Mouse (Mus musculus) limb, embryonic 11.5 days (tissue): ENCODE data around the gene Igfbp7. TPM values are rescaled to one million over a fixed set of nuclear protein-coding genes. Genes with fewer than 3 reads are reported as not detected.

Experiments used
- ATAC-seq: fragments of 200-750 bp; cut with Nextera tagmentation; 2 replicates; pipeline ENCODE4 v1.8.0; 2017; ENCODE audit warnings: low read depth; ENCODE audit not compliant: insufficient number of reproducible peaks, low FRiP score, low TSS enrichment
- DNase-seq: peaks from one replicate; pipeline ENCODE4 v3.0.0-alpha.2; 2015; ENCODE audit warnings: low spot score
- H3K27ac ChIP-seq: fragments of 300-500 bp; sonication (generic); replicated peaks from 2 replicates; pipeline ENCODE4 v1.5.1; 2014; ENCODE audit warnings: low read depth, mild to moderate bottlenecking, low read length
- H3K27me3 ChIP-seq: fragments of 300-500 bp; sonication (generic); 2 replicates; pipeline ENCODE4 v1.6.1; 2014; ENCODE audit warnings: mild to moderate bottlenecking, low read length, mixed read lengths; ENCODE audit not compliant: control insufficient read depth, insufficient read depth
- H3K36me3 ChIP-seq: fragments of 300-500 bp; sonication (generic); 2 replicates; pipeline ENCODE4 v1.6.1; 2014; ENCODE audit warnings: mild to moderate bottlenecking, low read length, moderate library complexity, mixed read lengths; ENCODE audit not compliant: control insufficient read depth, insufficient read depth
- H3K4me1 ChIP-seq: fragments of 300-500 bp; sonication (generic); 2 replicates; pipeline ENCODE4 v1.6.1; 2014; ENCODE audit warnings: low read length, mixed read lengths; ENCODE audit not compliant: control insufficient read depth, insufficient read depth
- H3K4me2 ChIP-seq: fragments of 300-500 bp; sonication (generic); 2 replicates; pipeline ENCODE4 v1.6.1; 2014; ENCODE audit warnings: low read depth, mild to moderate bottlenecking, moderate library complexity; ENCODE audit not compliant: severe bottlenecking
- H3K4me3 ChIP-seq: fragments of 300-500 bp; sonication (generic); 2 replicates; pipeline ENCODE4 v1.5.1; 2014; ENCODE audit warnings: low read depth, low read length
- H3K9ac ChIP-seq: fragments of 300-500 bp; sonication (generic); 2 replicates; pipeline ENCODE4 v1.6.1; 2014; ENCODE audit warnings: mild to moderate bottlenecking, low read length
- H3K9me3 ChIP-seq: fragments of 300-500 bp; sonication (generic); 2 replicates; pipeline ENCODE4 v1.6.1; 2016; ENCODE audit warnings: low read length; ENCODE audit not compliant: control insufficient read depth
- WGBS: fragments of 180-500 bp; shearing (Covaris S2); extraction: QIAGEN DNeasy Blood & Tissue Kit; methylation state at CpG from one replicate; pipeline ENCODE4 v1.1.7; 2014; 5-methylcytosine and 5-hydroxymethylcytosine counted together
- polyA plus RNA-seq: library from polyadenylated mRNA; unstranded; fragments of >200 nt; fragmentation: Nextera tagmentation; extraction: Ambion mirVana; gene quantifications from 2 replicates; pipeline ENCODE4 v1.2.1, GENCODE M21; 2014

Igfbp7 gene
- polyA plus RNA-seq, 1 experiment from 2014 or later: 1.9 TPM

DNA sequence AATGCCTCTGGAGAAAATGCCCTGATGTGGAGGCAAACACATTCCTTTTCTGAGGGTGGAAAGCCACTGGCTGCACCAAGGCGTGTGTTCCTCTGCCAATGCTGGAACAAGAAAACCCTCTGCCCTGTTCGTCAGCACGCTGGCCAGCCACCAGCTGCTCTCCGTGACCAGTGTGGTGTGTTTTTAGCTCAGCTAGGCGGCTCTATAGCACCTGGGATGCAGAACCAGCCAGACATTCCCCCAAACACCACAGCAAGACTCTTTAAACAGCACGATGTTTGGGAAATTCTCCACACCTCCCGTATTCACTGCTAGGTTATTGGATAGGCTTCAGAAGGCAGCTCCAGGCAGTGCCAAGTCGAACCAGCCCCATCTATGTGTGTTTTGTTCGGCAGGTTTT is 25.7 kb upstream of the Igfbp7 start:
- DNase-seq (no peak), ATAC-seq (no peak)
- Histone ChIP-seq H3K4me2 (no peak overlapping the region), H3K9me3 (no peaks in the 10 kb centered on the region), H3K4me3 (no peak overlapping the region), H3K27me3 (no peaks in the 10 kb centered on the region), H3K9ac (no peak overlapping the region), H3K4me1 (no peaks in the 10 kb centered on the region), H3K36me3 (no peaks in the 10 kb centered on the region), H3K27ac (no peak overlapping the region)
- 75% methylated on average over 9 of the region's 9 CpGs for WGBS

DNA sequence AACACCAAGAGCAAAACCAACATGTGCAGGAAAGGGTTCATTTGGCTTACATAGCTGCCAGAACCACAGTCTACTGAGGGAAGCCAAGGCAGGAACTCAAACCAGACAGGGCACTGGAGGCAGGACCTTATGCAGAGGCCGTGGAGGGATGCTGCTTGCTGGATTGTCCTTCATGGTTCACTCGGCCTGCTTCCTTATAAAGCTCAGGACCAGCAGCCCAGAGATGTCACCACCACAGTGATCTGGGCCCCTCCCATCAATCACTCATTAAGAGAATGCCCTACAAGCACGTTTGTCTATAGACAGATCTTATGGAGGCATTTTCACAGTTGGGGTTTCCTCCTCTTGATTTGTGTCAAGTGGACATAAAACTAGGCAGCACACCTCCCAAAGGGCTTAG is 25.3 kb upstream of the Igfbp7 start:
- DNase-seq (no peak), ATAC-seq (no peak)
- no peak overlapping the region for H3K4me3 ChIP-seq
- no peaks in the 10 kb centered on the region for H3K4me1 ChIP-seq
- no peak overlapping the region for H3K4me2 ChIP-seq
- H3K27me3 ChIP-seq: no peaks in the 10 kb centered on the region
- H3K9ac ChIP-seq: no peak overlapping the region
- no peak overlapping the region for H3K27ac ChIP-seq
- H3K9me3 ChIP-seq: no peaks in the 10 kb centered on the region
- no peaks in the 10 kb centered on the region for H3K36me3 ChIP-seq
- 64% methylated on average over 3 of the region's 3 CpGs for WGBS

DNA sequence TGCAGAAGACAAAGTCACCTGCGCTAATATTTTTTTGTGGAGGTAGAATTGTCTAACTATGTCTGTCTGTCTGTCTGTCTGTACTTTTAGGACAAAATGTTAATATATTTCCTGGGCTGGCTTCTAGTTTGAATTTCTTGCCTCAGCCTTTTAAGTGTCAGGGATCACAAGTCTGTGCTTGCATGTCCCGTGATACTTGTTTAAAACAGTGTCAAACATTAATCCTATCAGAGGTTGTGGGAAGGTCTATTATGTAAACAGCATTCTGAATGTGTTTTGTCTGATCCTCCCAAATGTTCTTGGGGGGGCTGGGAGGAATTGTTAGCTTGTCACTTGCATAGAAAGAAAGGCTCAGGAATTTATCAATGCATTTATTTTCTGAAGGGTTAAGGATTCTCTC is 24.6 kb upstream of the Igfbp7 start:
- Histone ChIP-seq H3K27me3 (no peaks in the 10 kb centered on the region), H3K27ac (no peak overlapping the region), H3K4me3 (no peak overlapping the region), H3K4me2 (no peak overlapping the region), H3K9me3 (no peaks in the 10 kb centered on the region), H3K4me1 (no peaks in the 10 kb centered on the region), H3K36me3 (no peaks in the 10 kb centered on the region), H3K9ac (no peak overlapping the region)
- ATAC-seq (no peak), DNase-seq (no peak)
- WGBS: 83% methylated on average over 2 of the region's 2 CpGs

DNA sequence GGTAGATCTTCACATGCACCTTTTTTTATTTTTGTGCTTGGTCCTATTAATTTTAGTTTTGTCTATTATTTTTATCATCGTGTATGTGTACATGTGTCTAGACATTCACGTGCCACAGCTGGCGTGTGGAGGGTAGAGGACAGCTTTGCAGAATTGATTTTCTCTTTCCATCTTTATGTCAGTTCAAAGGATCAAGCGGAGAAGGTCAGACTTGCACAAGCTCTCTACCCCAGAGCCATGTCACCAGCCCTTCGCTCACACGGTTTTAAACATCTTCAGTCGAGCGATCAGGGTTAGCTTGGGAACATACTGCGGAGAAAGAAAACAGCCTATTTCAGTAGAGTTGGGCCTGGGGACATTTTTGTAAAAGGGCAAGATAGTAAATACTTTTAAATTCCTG is 23.2 kb upstream of the Igfbp7 start:
- no peak overlapping the region for H3K9ac ChIP-seq
- H3K27me3 ChIP-seq: no peaks in the 10 kb centered on the region
- H3K4me1 ChIP-seq: no peaks in the 10 kb centered on the region
- no peak overlapping the region for H3K27ac ChIP-seq
- DNase-seq (no peak), ATAC-seq (no peak)
- no peaks in the 10 kb centered on the region for H3K9me3 ChIP-seq
- WGBS: 84% methylated on average over 9 of the region's 9 CpGs
- H3K4me3 ChIP-seq: no peak overlapping the region
- H3K4me2 ChIP-seq: no peak overlapping the region
- H3K36me3 ChIP-seq: no peaks in the 10 kb centered on the region

DNA sequence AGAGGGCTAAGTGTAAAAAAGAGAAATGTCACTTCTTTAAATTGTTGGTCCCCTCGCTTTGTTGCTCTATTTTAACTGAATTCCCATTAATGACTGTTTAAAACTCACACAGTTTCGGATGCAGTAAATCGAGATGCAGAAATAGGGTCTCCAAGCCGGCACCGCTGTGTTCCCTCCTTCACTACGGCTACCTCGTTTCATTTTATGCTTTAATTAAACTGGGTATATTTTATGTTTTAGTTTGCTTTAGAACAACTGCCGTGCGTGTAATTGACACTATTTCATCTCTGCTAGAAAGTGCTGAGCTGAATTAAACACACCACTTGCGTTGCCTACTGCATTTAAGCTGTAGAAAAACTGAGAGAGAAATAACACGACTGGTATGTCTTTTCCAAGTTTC is 22.6 kb upstream of the Igfbp7 start:
- ATAC-seq (no peak), DNase-seq (no peak)
- Histone ChIP-seq H3K4me2 (no peak overlapping the region), H3K9ac (no peak overlapping the region), H3K27ac (no peak overlapping the region), H3K4me3 (no peak overlapping the region), H3K4me1 (no peaks in the 10 kb centered on the region), H3K36me3 (no peaks in the 10 kb centered on the region), H3K9me3 (no peaks in the 10 kb centered on the region), H3K27me3 (no peaks in the 10 kb centered on the region)
- WGBS: 51% methylated on average over 11 of the region's 11 CpGs

DNA sequence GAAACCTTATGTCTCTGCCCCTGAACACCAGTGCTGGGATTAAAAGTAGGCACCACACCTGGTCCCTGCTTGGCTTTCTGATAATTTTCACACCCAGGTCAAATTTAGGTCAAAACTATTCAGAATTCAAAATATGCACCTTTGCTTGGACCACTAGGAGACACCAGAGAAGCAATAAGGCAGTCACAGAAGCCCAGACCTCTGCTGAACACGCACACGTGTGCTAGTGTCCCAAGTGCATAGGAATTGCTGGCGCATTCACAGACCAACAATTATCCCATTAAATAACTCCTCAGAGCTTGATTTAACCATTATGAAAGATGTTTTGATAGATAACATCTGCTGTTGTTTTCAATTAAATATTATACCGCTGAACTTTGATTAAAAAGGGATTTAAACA is 22.2 kb upstream of the Igfbp7 start:
- no peak for ATAC-seq
- 86% methylated on average over 4 of the region's 4 CpGs for WGBS

DNA sequence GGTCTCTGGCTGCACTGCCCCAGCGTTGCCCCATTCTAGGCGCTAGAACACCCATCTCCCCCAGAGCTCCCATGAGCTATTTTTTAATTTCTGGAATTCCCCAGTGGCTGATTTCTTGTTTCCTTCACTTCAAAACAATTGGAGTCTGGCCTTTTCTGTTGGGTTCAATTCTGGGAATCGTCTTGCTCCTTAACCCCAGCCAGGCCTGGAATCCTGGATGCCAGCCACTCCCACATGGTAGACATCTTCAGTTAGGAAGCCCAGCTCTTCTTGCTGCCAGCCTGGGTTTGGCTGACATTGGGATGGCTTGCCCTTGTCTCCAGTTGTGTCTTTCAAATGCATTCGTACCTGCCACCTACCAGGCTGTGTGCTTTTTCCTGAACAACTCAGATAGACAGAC is 20.7 kb upstream of the Igfbp7 start:
- Histone ChIP-seq H3K36me3 (no peaks in the 10 kb centered on the region), H3K27me3 (no peaks in the 10 kb centered on the region), H3K27ac (no peak overlapping the region), H3K4me2 (no peak overlapping the region), H3K9ac (no peak overlapping the region), H3K4me3 (no peak overlapping the region), H3K4me1 (no peaks in the 10 kb centered on the region), H3K9me3 (no peaks in the 10 kb centered on the region)
- 86% methylated on average over 4 of the region's 4 CpGs for WGBS
- ATAC-seq (no peak), DNase-seq (no peak)

More for the DNA sequence above, 22.2 kb upstream of the Igfbp7 start:
- Histone ChIP-seq H3K36me3 (no peaks in the 10 kb centered on the region), H3K27ac (no peak overlapping the region), H3K4me1 (no peaks in the 10 kb centered on the region), H3K9me3 (no peaks in the 10 kb centered on the region), H3K27me3 (no peaks in the 10 kb centered on the region), H3K4me3 (no peak overlapping the region), H3K9ac (no peak overlapping the region), H3K4me2 (no peak overlapping the region)
- no peak for DNase-seq

DNA sequence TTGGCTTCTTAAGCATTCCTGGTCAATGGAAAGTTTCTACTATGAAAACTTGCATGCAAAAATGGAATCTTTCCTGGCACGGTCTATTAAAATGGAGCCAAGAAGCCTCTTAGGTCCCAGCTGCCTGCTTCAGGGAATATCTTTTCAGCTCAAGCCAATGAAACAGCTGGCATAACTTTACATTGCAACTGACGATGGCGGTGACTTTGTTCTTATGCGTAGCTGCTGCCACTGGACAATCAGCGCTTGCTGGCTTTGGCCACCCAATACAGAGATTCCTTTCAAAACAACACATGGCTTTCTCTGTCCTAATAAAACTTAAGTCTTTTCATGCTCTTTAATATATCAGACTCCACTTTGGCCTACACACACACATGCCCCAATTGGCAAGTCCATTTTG is 20.1 kb upstream of the Igfbp7 start:
- Histone ChIP-seq H3K27me3 (no peaks in the 10 kb centered on the region), H3K4me3 (no peak overlapping the region), H3K4me2 (no peak overlapping the region), H3K9ac (no peak overlapping the region), H3K36me3 (no peaks in the 10 kb centered on the region), H3K9me3 (no peaks in the 10 kb centered on the region), H3K27ac (no peak overlapping the region), H3K4me1 (no peaks in the 10 kb centered on the region)
- no peak for DNase-seq
- 93% methylated on average over 5 of the region's 5 CpGs for WGBS
- no peak for ATAC-seq

DNA sequence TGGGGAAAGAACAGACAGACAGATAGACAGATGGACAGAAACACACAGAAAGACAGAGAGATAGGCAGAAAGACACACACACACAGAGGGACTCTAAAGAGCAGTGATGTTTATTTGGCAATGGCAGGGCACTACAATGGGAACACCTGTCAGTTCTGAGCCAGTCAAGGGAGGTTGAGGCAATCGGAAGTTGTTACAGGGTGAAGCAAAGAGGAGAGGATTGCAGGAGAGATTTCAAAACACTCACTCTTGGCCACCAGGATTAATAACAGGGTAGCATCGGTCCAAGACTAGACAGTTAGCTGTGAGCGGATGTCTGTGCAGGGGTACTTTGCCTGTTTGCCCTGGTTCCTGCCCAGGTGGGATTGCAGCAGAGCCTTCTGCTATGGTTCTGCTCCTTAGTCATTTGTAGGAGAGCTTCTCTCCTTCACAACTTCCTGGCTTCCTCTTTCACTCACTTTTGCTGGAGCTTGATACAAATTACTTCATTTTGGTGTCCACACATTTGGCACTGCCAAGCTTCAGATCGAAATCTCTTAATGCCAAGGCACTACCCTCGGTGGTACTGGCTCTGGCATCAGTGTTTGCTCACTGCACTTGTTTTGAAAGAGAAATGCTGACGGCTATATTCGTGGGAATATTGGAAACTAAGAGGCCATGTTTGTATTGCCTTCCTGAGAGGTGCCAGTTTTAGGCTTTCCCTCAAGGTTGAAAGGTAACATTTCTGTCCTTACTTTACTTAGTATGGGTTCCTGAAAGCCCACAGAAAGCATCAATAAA is 18.1 kb upstream of the Igfbp7 start:
- Histone ChIP-seq H3K4me1 (no peaks in the 10 kb centered on the region), H3K27me3 (no peaks in the 10 kb centered on the region), H3K4me2 (no peak overlapping the region), H3K4me3 (no peak overlapping the region), H3K9ac (no peak overlapping the region), H3K36me3 (no peaks in the 10 kb centered on the region), H3K9me3 (no peaks in the 10 kb centered on the region), H3K27ac (no peak overlapping the region)
- WGBS: 80% methylated on average over 7 of the region's 7 CpGs
- ATAC-seq (no peak), DNase-seq (no peak)
